Mouse (Mus musculus) liver, embryonic 15.5 days (tissue): ENCODE measurements around the gene Gm44502. TPM values are rescaled to one million over a fixed set of nuclear protein-coding genes. Genes with fewer than 3 reads are reported as not detected.

Experiments
- ATAC-seq: fragments of 200-750 bp; cut with Nextera tagmentation; 2 replicates; pipeline ENCODE4 v1.8.0; 2017; ENCODE audit warnings: moderate number of reproducible peaks, mild to moderate bottlenecking, moderate library complexity; ENCODE audit not compliant: insufficient read depth
- H3K27ac ChIP-seq: fragments of 300-500 bp; sonication (generic); replicated peaks from 2 replicates; pipeline ENCODE4 v1.5.1; 2015; ENCODE audit warnings: mild to moderate bottlenecking, inconsistent platforms
- H3K27me3 ChIP-seq: fragments of 300-500 bp; sonication (generic); 2 replicates; pipeline ENCODE4 v1.6.1; 2015; ENCODE audit warnings: mild to moderate bottlenecking, inconsistent platforms
- H3K36me3 ChIP-seq: fragments of 300-500 bp; sonication (generic); replicated peaks from 2 replicates; pipeline ENCODE4 v1.6.1; 2015; ENCODE audit warnings: moderate library complexity, mild to moderate bottlenecking, inconsistent platforms
- H3K4me1 ChIP-seq: fragments of 300-500 bp; sonication (generic); replicated peaks from 2 replicates; pipeline ENCODE4 v1.6.1; 2015; ENCODE audit warnings: inconsistent platforms
- H3K4me2 ChIP-seq: fragments of 300-500 bp; sonication (generic); 2 replicates; pipeline ENCODE4 v1.6.1; 2015; ENCODE audit warnings: moderate library complexity, mild to moderate bottlenecking, inconsistent platforms
- H3K4me3 ChIP-seq: fragments of 300-500 bp; sonication (generic); replicated peaks from 2 replicates; pipeline ENCODE4 v1.5.1; 2015; ENCODE audit warnings: mild to moderate bottlenecking, inconsistent platforms
- H3K9ac ChIP-seq: fragments of 300-500 bp; sonication (generic); 2 replicates; pipeline ENCODE4 v1.6.1; 2015; ENCODE audit warnings: moderate library complexity, mild to moderate bottlenecking, inconsistent platforms
- H3K9me3 ChIP-seq: fragments of 300-500 bp; sonication (generic); replicated peaks from 2 replicates; pipeline ENCODE4 v1.6.1; 2016; ENCODE audit warnings: inconsistent platforms
- WGBS: fragments of 180-500 bp; shearing (Covaris S2); methylation state at CpG from one replicate; pipeline ENCODE4 v1.1.7; 2015; ENCODE audit warnings: mixed read lengths; ENCODE audit not compliant: insufficient replicate concordance; 5-methylcytosine and 5-hydroxymethylcytosine counted together
- polyA plus RNA-seq: library from polyadenylated mRNA; unstranded; fragments of >200 nt; fragmentation: Nextera tagmentation; extraction: Ambion mirVana; gene quantifications from 2 replicates; pipeline ENCODE4 v1.2.1, GENCODE M21; 2015

The Gm44502 gene
- polyA plus RNA-seq, 1 experiment from 2014 or later = not detected

DNA sequence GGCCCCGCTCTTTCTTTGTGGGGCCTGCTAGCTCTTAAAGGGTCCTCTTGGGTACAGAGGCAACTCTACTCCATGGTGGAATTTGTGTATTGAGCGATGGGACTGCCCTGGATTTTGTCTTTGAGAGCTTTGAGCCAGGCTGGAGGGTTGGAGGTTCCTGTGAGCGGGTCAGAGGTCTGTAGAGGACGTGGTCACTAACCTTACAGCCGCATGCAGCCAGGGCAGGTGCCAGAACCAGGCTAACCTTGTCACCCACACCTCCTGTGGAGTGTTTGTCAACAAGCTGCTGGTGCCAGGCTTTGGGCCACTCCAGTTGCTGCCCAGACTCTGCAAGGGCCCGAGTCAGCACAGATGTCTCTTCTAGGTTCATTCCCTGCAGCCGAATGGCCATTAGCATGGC lies 53.5 kb downstream of the Gm44502 start:
- Histone ChIP-seq H3K27me3 (peaks cover 46% of the 10 kb centered on the region), H3K27ac (no peak overlapping the region), H3K36me3 (peaks cover 19% of the 10 kb centered on the region), H3K9me3 (no peaks in the 10 kb centered on the region), H3K9ac (no peak overlapping the region), H3K4me2 (no peak overlapping the region), H3K4me1 (peaks cover 58% of the 10 kb centered on the region), H3K4me3 (no peak overlapping the region)
- ATAC-seq = no peak
- 65% methylated on average over 7 of the region's 7 CpGs for WGBS

DNA sequence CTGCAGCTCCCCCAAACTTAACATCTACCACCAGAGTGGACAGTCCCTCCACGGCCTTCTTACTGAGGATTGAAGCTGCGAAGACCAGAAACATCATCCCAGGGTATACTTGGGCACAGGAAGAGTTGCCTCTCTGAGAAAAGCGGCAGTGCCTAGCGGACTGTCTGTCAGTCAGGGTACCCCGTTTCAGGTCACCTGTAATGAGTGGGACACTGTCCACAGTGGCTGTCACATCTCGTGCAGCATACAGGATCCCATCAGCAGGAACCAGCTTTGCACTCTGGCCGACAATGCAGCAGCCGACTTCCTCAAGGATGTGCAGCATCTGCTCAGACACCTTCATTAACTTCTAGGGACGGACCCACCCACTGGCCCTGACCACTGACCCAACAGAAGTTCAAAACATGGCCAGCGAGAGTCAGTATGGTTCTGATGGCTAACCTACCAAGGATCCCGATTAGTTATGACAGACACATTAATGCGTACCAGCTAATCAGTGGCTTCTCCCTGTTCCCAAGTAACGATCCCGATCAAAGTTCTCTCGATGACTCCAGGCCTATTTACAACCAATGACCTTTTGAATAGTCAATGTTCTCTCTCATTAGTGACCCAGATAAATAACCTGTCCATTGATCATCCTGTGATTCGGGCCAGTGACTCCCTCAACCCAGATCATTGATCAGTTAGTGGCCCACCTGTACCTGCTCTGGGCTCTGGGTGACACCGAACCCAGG lies 54.5 kb downstream of the Gm44502 start:
- no peak overlapping the region for H3K4me2 ChIP-seq
- peaks cover 30% of the 10 kb centered on the region for H3K36me3 ChIP-seq
- H3K9me3 ChIP-seq = no peaks in the 10 kb centered on the region
- peaks cover 37% of the 10 kb centered on the region for H3K27me3 ChIP-seq
- H3K9ac ChIP-seq = no peak overlapping the region
- 80% methylated on average over 17 of the region's 17 CpGs for whole genome bisulfite sequencing
- no peak for ATAC-seq
- H3K4me1 ChIP-seq = peaks cover 66% of the 10 kb centered on the region
- H3K4me3 ChIP-seq = no peak overlapping the region
- no peak overlapping the region for H3K27ac ChIP-seq

DNA sequence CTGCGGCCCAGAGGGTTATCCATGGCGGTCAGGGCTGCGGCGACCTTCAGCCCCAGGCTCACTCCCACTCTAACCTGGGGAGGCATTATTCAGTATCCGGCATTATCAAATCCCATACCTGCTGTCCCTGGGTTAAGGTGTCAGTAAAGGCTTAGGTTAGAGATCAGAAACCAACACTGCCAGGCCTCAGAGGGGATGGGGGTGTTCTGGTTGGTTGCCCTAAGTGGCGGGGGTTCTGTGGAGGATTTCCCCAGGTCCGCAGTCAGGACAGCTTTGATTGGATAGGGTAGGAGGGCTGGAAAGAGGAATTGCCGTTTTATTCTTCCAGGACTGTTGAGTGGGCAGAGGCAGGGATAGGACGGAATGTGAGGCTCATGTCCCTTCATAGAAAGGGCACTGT lies 55.2 kb downstream of the Gm44502 start:
- 50% methylated on average over 9 of the region's 9 CpGs for WGBS
- peaks cover 33% of the 10 kb centered on the region for H3K27me3 ChIP-seq
- H3K4me1 ChIP-seq = peaks cover 62% of the 10 kb centered on the region
- H3K4me2 ChIP-seq = peak overlapping the region; percentile 99
- H3K9me3 ChIP-seq = no peaks in the 10 kb centered on the region
- peaks cover 36% of the 10 kb centered on the region for H3K36me3 ChIP-seq
- H3K4me3 ChIP-seq = peak overlapping the region; percentile 82
- ATAC-seq = no peak
- H3K27ac ChIP-seq = 0 out of 2 replicates have a peak overlapping the region, but pooled peaks have one; percentile 89
- peak overlapping the region; percentile 78 for H3K9ac ChIP-seq

- Histone ChIP-seq H3K27ac (peak within 1 kb of the TSS; percentile 89), H3K27me3 (peaks cover 28% of the 10 kb centered on the region), H3K4me1 (peaks cover 57% of the 10 kb centered on the region), H3K36me3 (peaks cover 42% of the 10 kb centered on the region), H3K9me3 (no peaks in the 10 kb centered on the region), H3K9ac (peak within 1 kb of the TSS; percentile 78), H3K4me2 (peak within 1 kb of the TSS; percentile 99), H3K4me3 (peak within 1 kb of the TSS; percentile 82)
- peak; percentile 71 for ATAC-seq
- WGBS = under 1% methylated on average over 42 of the region's 42 CpGs
Observed at GRCm38 (mm10) chr15:89373762-89374248, 55.7 kb downstream of the Gm44502 start, which contains the start of gene Sco2. Gene Sco2, minus strand, starts transcription at chr15:89373846.

DNA sequence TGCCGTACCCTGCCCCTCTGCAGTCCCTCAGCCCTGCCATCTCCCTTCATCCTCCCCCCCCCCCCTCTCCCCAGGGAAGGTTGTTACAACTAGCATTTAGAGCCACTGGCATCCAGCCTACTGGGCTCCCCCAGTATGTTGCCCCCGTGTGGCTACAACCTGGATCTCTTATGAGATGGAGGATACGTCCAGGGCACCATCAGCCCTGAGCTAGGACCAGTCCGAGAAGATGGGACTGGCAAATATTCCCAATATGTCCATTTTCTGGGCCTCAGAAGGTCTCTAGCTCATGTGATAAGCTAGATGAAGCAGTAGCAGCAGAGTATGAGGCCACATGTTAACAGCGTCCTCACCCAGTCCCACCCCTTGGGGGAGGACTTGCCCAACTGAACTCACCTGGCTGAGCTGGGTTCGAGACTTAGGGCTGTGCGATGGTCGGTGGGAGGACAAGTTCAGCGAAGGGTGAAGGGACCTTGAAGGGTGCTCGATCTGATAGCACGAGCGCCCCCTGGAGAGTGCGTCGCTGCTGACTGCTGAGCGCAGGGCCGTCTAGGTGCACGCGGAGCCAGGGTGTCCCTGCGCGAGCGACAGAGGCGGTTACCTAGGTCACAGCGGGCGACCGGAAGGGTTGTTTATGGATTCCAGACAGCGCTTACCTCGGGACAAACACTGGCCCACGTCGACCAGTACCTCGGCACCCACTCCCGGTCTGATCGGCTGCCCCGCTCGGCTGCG lies 56.3 kb downstream of the Gm44502 start:
- Histone ChIP-seq H3K9ac (peak overlapping the region; percentile 78), H3K4me3 (peak overlapping the region; percentile 82), H3K4me2 (peak overlapping the region; percentile 99), H3K36me3 (peaks cover 48% of the 10 kb centered on the region), H3K27me3 (peaks cover 22% of the 10 kb centered on the region), H3K27ac (peak overlapping the region; percentile 89), H3K4me1 (peaks cover 51% of the 10 kb centered on the region), H3K9me3 (no peaks in the 10 kb centered on the region)
- under 1% methylated on average over 35 of the region's 35 CpGs for WGBS
- peak; percentile 81 for ATAC-seq

DNA sequence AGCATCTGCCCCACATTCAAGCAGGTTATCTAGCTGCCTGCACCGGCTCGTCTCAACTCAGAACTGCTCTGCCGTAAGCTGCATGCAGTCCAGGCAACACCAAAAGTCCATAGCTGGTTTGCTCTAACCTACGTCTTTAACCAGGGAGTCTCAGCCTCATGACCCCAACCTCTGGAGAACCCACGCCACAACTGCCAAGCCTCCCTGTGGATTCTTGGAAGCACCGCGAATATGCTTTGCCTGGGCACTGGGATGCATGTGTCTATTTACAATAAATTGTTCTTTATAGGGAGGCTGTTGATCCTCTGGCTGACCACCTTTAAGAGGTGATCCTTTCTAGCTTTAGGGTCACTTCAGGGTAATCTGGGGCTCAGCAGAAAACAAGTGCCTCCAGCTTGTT lies 57.0 kb downstream of the Gm44502 start:
- H3K4me3 ChIP-seq = peak overlapping the region; percentile 82
- peak overlapping the region; percentile 78; the same call in 1 of the 2 replicates for H3K9ac ChIP-seq
- H3K27ac ChIP-seq = peak overlapping the region; percentile 89
- H3K27me3 ChIP-seq = peaks cover 15% of the 10 kb centered on the region
- WGBS = 82% methylated on average over 7 of the region's 7 CpGs
- H3K36me3 ChIP-seq = peaks cover 54% of the 10 kb centered on the region
- no peak for ATAC-seq
- peaks cover 47% of the 10 kb centered on the region for H3K4me1 ChIP-seq
- peak overlapping the region; percentile 99 for H3K4me2 ChIP-seq
- H3K9me3 ChIP-seq = no peaks in the 10 kb centered on the region

DNA sequence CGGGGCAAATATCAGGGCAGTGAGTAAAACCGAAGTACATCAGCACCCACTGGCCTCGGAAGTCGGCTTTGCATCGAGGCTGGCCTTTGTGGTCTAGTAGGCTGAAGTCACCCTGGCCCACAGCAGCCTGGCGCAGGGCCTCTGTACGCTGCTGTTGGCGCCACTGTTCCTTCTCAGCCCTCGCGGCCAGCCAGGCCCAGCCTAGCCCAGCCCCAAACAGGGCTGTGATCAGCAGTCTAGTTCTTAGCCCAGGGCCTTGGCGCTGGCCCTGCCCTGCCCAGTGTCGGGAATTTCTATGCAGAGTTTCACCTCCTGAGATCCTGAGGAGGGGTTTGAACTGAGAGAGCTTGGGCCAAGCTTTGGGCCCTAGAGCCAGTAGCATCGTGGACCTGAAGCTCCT lies 57.4 kb downstream of the Gm44502 start:
- no peaks in the 10 kb centered on the region for H3K9me3 ChIP-seq
- peaks cover 10% of the 10 kb centered on the region for H3K27me3 ChIP-seq
- H3K4me2 ChIP-seq = 0 out of 2 replicates have a peak overlapping the region, but pooled peaks have one; percentile 99
- no peak overlapping the region for H3K4me3 ChIP-seq
- H3K4me1 ChIP-seq = peaks cover 46% of the 10 kb centered on the region
- no peak for ATAC-seq
- no peak overlapping the region for H3K27ac ChIP-seq
- no peak overlapping the region for H3K9ac ChIP-seq
- WGBS = 81% methylated on average over 13 of the region's 13 CpGs
- peaks cover 59% of the 10 kb centered on the region for H3K36me3 ChIP-seq

Other genes starting within 250 kb of the Gm44502 start
- gene Plxnb2, start 248.9 kb downstream of the Gm44502 start, polyA plus RNA-seq = 22.3 and 30.1 TPM in 2 replicates
- gene Dennd6b, start 233.2 kb downstream of the Gm44502 start, polyA plus RNA-seq = 3.3 and 3.5 TPM in 2 replicates
- gene Ppp6r2, start 218.1 kb downstream of the Gm44502 start, polyA plus RNA-seq = 14.9 and 16.3 TPM in 2 replicates
- 21.4 and 28.6 TPM in 2 replicates for gene Sbf1, start 114.4 kb downstream of the Gm44502 start, polyA plus RNA-seq
- gene Adm2, start 107.0 kb downstream of the Gm44502 start, polyA plus RNA-seq = 1.7 and 2.0 TPM in 2 replicates
- 10.3 and 10.6 TPM in 2 replicates for gene Miox, start 95.3 kb downstream of the Gm44502 start, polyA plus RNA-seq
- 30.9 and 35.3 TPM in 2 replicates for gene Lmf2, start 74.0 kb downstream of the Gm44502 start, polyA plus RNA-seq
- 110 and 115 TPM in 2 replicates for gene Ncaph2, start 74.0 kb downstream of the Gm44502 start, polyA plus RNA-seq
- 2.4 and 4.3 TPM in 2 replicates for gene Sco2, start 55.9 kb downstream of the Gm44502 start, polyA plus RNA-seq
- 0.40 TPM in 2 replicates for gene Tymp, start 52.7 kb downstream of the Gm44502 start, polyA plus RNA-seq
- gene Odf3b, start 50.4 kb downstream of the Gm44502 start, polyA plus RNA-seq = 0.46 and 0.68 TPM in 2 replicates
- not detected in 2 replicates for gene Klhdc7b, start 44.8 kb downstream of the Gm44502 start, polyA plus RNA-seq
- gene Syce3, start 19.2 kb downstream of the Gm44502 start, polyA plus RNA-seq = not detected in 2 replicates
- 2.6 and 3.1 TPM in 2 replicates for gene Cpt1b, start 3.8 kb downstream of the Gm44502 start, polyA plus RNA-seq
- 1.9 and 2.3 TPM in 2 replicates for gene C730034F03Rik, start 107 bp downstream of the Gm44502 start, polyA plus RNA-seq
- 26.2 and 27.0 TPM in 2 replicates for gene Chkb, start 212 bp upstream of the Gm44502 start, polyA plus RNA-seq
- gene Mapk8ip2, start 24.2 kb upstream of the Gm44502 start, polyA plus RNA-seq = 0.02 and 0.05 TPM in 2 replicates
- 5.0 and 5.4 TPM in 2 replicates for gene Arsa, start 47.7 kb upstream of the Gm44502 start, polyA plus RNA-seq
- 0.51 and 0.93 TPM in 2 replicates for gene Shank3, start 69.9 kb upstream of the Gm44502 start, polyA plus RNA-seq
- not detected in 2 replicates for gene Acr, start 138.6 kb upstream of the Gm44502 start, polyA plus RNA-seq
- gene Rabl2, start 162.2 kb upstream of the Gm44502 start, polyA plus RNA-seq = 5.0 and 5.6 TPM in 2 replicates